Comparison of ENCODE assay signal across 7 mouse cellular contexts in the genomic region with DNA sequence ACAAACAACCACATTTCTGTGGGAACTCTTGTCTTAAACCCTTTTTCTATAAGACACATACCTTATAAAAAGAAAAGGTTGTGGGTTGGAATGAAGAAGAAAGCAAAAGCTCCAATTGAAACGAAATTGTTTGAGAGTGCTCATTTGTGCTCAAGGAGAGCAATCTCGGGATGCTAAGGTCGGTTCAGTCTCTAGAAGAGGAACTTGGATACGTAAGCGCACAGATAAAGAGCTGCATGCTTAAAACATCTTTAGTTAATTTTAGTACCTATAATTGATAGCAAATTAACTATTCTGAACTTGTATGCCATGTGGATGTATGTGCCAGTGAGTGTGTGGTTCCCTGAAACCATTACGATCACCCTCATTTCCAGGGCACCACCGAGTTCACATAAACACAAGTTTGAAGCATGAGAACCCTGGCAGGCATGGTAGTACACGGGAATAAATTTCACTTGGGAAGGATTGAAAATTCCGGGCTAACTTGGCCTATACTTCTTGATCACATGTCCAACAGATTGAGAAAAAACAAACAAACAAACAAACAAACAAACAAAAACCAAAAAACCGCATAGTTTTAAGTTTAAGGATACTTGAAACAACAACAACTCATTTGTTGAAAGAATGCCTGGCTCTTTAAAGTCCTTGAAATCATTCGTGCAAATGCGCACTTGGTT. TPM values are rescaled to one million over a fixed set of nuclear protein-coding genes. Genes with fewer than 3 reads are reported as not detected.
A peak's percentile ranks its signal among the peaks of the same experiment; 100 is the strongest.
DNase-seq lines count a peak whose midpoint lies in the region; ATAC-seq lines count a peak whose summit lies in the region.

No protein-coding gene starts in this region.

- no peaks in the 10 kb centered on the region for H3K9me3 ChIP-seq in megakaryocyte, embryonic 14.5 days
- H3K9me3 ChIP-seq in hindbrain, embryonic 13.5 days, result no peaks in the 10 kb centered on the region
- H3K9me3 ChIP-seq in midbrain, embryonic 16.5 days (replicated peaks; ENCODE audit: control insufficient read depth, low read length, poor library complexity, severe bottlenecking), result no peaks in the 10 kb centered on the region

- H3K9ac ChIP-seq in hindbrain, embryonic 13.5 days, result peak overlapping the region; percentile 73
- H3K9ac ChIP-seq in midbrain, embryonic 16.5 days (ENCODE audit: low read depth, low read length), result peak overlapping the region; percentile 70

- peak overlapping the region; percentile 99 for H3K4me2 ChIP-seq in hindbrain, embryonic 13.5 days
- H3K4me2 ChIP-seq in midbrain, embryonic 16.5 days (ENCODE audit: low read length), result peak overlapping the region; percentile 99

- H3K4me1 ChIP-seq in megakaryocyte, embryonic 14.5 days, result peaks cover 32% of the 10 kb centered on the region
- H3K4me1 ChIP-seq in hindbrain, embryonic 13.5 days (replicated peaks), result peaks cover 15% of the 10 kb centered on the region
- H3K4me1 ChIP-seq in midbrain, embryonic 16.5 days (ENCODE audit: control insufficient read depth, insufficient read depth, low read length), result peaks cover 13% of the 10 kb centered on the region

- H3K4me3 ChIP-seq in megakaryocyte, embryonic 14.5 days (replicated peaks), result peak overlapping the region; percentile 92
- peak overlapping the region; percentile 63 for H3K4me3 ChIP-seq in hindbrain, embryonic 13.5 days
- H3K4me3 ChIP-seq in midbrain, embryonic 16.5 days (ENCODE audit: low read depth, low read length), result peak overlapping the region; percentile 63

- intact Hi-C loops in left cerebral cortex, postnatal 4 days (cut with DNase I), result no loop called here

- WGBS in hindbrain, embryonic 13.5 days, result 59% methylated on average over 12 of the region's 12 CpGs
- 54% methylated on average over 12 of the region's 12 CpGs for WGBS in midbrain, embryonic 16.5 days

- ATAC-seq in megakaryocyte, adult 5-6 weeks (ENCODE audit: poor library complexity, severe bottlenecking), result no peak
- no peak for ATAC-seq in hindbrain, embryonic 13.5 days (ENCODE audit: low FRiP score)
- no peak for ATAC-seq in midbrain, embryonic 16.5 days

- H3K27ac ChIP-seq in hindbrain, embryonic 13.5 days, result peak overlapping the region; percentile 92
- peak overlapping the region; percentile 89 for H3K27ac ChIP-seq in midbrain, embryonic 16.5 days (ENCODE audit: low read length)

- no peaks in the 10 kb centered on the region for H3K36me3 ChIP-seq in megakaryocyte, embryonic 14.5 days (replicated peaks; ENCODE audit: low read length)
- no peaks in the 10 kb centered on the region for H3K36me3 ChIP-seq in hindbrain, embryonic 13.5 days
- no peaks in the 10 kb centered on the region for H3K36me3 ChIP-seq in midbrain, embryonic 16.5 days (ENCODE audit: control insufficient read depth, insufficient read depth, low read length)

- no peaks in the 10 kb centered on the region for H3K27me3 ChIP-seq in megakaryocyte, embryonic 14.5 days (replicated peaks)
- H3K27me3 ChIP-seq in hindbrain, embryonic 13.5 days, result no peaks in the 10 kb centered on the region
- no peaks in the 10 kb centered on the region for H3K27me3 ChIP-seq in midbrain, embryonic 16.5 days (ENCODE audit: control insufficient read depth, insufficient read depth, low read depth, low read length)

- DNase-seq in embryo, embryonic 11 days, result peak; percentile 7
- no peak for DNase-seq in adrenal gland, postnatal 36 days
- DNase-seq in left cerebral cortex, postnatal 4 days, result no peak

RNA-seq across cellular contexts. Expression of gene Hist1h2be, which starts 0.7 kb away (rescaled TPM):
- 1.1 and 1.9 TPM in 2 replicates for polyA plus RNA-seq in megakaryocyte, embryonic 14.5 days (2012; ENCODE audit: insufficient read depth, low replicate concordance)
- 15.1 and 16.4 TPM in 2 replicates for total RNA-seq in megakaryocyte, adult 5-6 weeks (2015)
- total RNA-seq in megakaryocyte, adult 5-6 weeks (2017), result 110 and 115 TPM in 2 replicates
- 1.2 and 1.6 TPM in 2 replicates for polyA plus RNA-seq in hindbrain, embryonic 13.5 days (2015; fragmentation: Nextera tagmentation; extraction: Ambion mirVana)
- 1.0 and 1.4 TPM in 2 replicates for polyA plus RNA-seq in midbrain, embryonic 16.5 days (2015; fragmentation: Nextera tagmentation; extraction: Ambion mirVana)
- total RNA-seq in adrenal gland, postnatal 36 days (2021), result 10 to 100 TPM; 12.1 to 13.4 TPM
- total RNA-seq in left cerebral cortex, postnatal 4 days (2021), result 10 to 100 TPM; 13.0 to 16.9 TPM

RNA-seq across cellular contexts. Expression of gene Hist1h1e, which starts 2.2 kb away (rescaled TPM):
- 4.7 and 22.2 TPM in 2 replicates for polyA plus RNA-seq in megakaryocyte, embryonic 14.5 days (2012; ENCODE audit: insufficient read depth, low replicate concordance)
- 408 and 475 TPM in 2 replicates for total RNA-seq in megakaryocyte, adult 5-6 weeks (2015)
- total RNA-seq in megakaryocyte, adult 5-6 weeks (2017), result 457 and 467 TPM in 2 replicates
- 7.9 and 8.8 TPM in 2 replicates for polyA plus RNA-seq in hindbrain, embryonic 13.5 days (2015; fragmentation: Nextera tagmentation; extraction: Ambion mirVana)
- 3.3 and 4.4 TPM in 2 replicates for polyA plus RNA-seq in midbrain, embryonic 16.5 days (2015; fragmentation: Nextera tagmentation; extraction: Ambion mirVana)
- total RNA-seq in adrenal gland, postnatal 36 days (2021), result 10 to 100 TPM; 49.5 to 74.0 TPM
- 100 to 1,000 TPM; 112 to 117 TPM for total RNA-seq in left cerebral cortex, postnatal 4 days (2021)

RNA-seq across cellular contexts. Expression of gene Hist1h4d, which starts 38.8 kb away (rescaled TPM):
- 16.4 and 20.4 TPM in 2 replicates for polyA plus RNA-seq in megakaryocyte, embryonic 14.5 days (2012; ENCODE audit: insufficient read depth, low replicate concordance)
- total RNA-seq in megakaryocyte, adult 5-6 weeks (2015), result 655 and 672 TPM in 2 replicates
- 1,182 and 1,443 TPM in 2 replicates for total RNA-seq in megakaryocyte, adult 5-6 weeks (2017)
- polyA plus RNA-seq in hindbrain, embryonic 13.5 days (2015; fragmentation: Nextera tagmentation; extraction: Ambion mirVana), result 50.0 and 52.6 TPM in 2 replicates
- polyA plus RNA-seq in midbrain, embryonic 16.5 days (2015; fragmentation: Nextera tagmentation; extraction: Ambion mirVana), result 21.8 and 27.6 TPM in 2 replicates
- total RNA-seq in adrenal gland, postnatal 36 days (2021), result 100 to 1,000 TPM; 159 to 164 TPM
- total RNA-seq in left cerebral cortex, postnatal 4 days (2021), result 100 to 1,000 TPM; 177 to 192 TPM

RNA-seq across cellular contexts. Expression of gene Hist1h3d, which starts 44.6 kb away (rescaled TPM):
- polyA plus RNA-seq in megakaryocyte, embryonic 14.5 days (2012; ENCODE audit: insufficient read depth, low replicate concordance), result 4.6 and 5.9 TPM in 2 replicates
- total RNA-seq in megakaryocyte, adult 5-6 weeks (2015), result 150 and 159 TPM in 2 replicates
- 86.3 and 96.3 TPM in 2 replicates for total RNA-seq in megakaryocyte, adult 5-6 weeks (2017)
- polyA plus RNA-seq in hindbrain, embryonic 13.5 days (2015; fragmentation: Nextera tagmentation; extraction: Ambion mirVana), result 1.6 and 2.7 TPM in 2 replicates
- 0.53 and 0.60 TPM in 2 replicates for polyA plus RNA-seq in midbrain, embryonic 16.5 days (2015; fragmentation: Nextera tagmentation; extraction: Ambion mirVana)
- 1 to 10 TPM; 7.4 TPM for total RNA-seq in adrenal gland, postnatal 36 days (2021)
- total RNA-seq in left cerebral cortex, postnatal 4 days (2021), result 10 to 100 TPM; 18.8 to 24.3 TPM

RNA-seq across cellular contexts. Expression of gene Hist1h2ad, which starts 46.0 kb away (rescaled TPM):
- 9.6 TPM in 1 of 2 replicates, not detected in the other for polyA plus RNA-seq in megakaryocyte, embryonic 14.5 days (2012; ENCODE audit: insufficient read depth, low replicate concordance)
- 3.2 and 3.6 TPM in 2 replicates for total RNA-seq in megakaryocyte, adult 5-6 weeks (2015)
- total RNA-seq in megakaryocyte, adult 5-6 weeks (2017), result 93.7 and 99.2 TPM in 2 replicates
- polyA plus RNA-seq in hindbrain, embryonic 13.5 days (2015; fragmentation: Nextera tagmentation; extraction: Ambion mirVana), result 0.61 and 2.7 TPM in 2 replicates
- polyA plus RNA-seq in midbrain, embryonic 16.5 days (2015; fragmentation: Nextera tagmentation; extraction: Ambion mirVana), result not detected in 2 replicates
- 10 to 100 TPM in 1 of 2 experiments, 1 to 10 TPM in 1; 8.1 to 13.6 TPM for total RNA-seq in adrenal gland, postnatal 36 days (2021)
- total RNA-seq in left cerebral cortex, postnatal 4 days (2021), result 10 to 100 TPM; 18.6 to 25.5 TPM
